Mouse (Mus musculus) heart, adult 8-10 months (tissue): ENCODE measurements at regions not wholly inside any gene's neighbourhood (a gene's known extent, or its start where the extent isn't known, plus 50 kb on each side); places are given as distances from the start of the nearest gene placed in this dataset.

Experiments used
- DNase-seq: peaks from one replicate; pipeline ENCODE4 v3.0.0; 2022; ENCODE audit warnings: low spot score

DNA sequence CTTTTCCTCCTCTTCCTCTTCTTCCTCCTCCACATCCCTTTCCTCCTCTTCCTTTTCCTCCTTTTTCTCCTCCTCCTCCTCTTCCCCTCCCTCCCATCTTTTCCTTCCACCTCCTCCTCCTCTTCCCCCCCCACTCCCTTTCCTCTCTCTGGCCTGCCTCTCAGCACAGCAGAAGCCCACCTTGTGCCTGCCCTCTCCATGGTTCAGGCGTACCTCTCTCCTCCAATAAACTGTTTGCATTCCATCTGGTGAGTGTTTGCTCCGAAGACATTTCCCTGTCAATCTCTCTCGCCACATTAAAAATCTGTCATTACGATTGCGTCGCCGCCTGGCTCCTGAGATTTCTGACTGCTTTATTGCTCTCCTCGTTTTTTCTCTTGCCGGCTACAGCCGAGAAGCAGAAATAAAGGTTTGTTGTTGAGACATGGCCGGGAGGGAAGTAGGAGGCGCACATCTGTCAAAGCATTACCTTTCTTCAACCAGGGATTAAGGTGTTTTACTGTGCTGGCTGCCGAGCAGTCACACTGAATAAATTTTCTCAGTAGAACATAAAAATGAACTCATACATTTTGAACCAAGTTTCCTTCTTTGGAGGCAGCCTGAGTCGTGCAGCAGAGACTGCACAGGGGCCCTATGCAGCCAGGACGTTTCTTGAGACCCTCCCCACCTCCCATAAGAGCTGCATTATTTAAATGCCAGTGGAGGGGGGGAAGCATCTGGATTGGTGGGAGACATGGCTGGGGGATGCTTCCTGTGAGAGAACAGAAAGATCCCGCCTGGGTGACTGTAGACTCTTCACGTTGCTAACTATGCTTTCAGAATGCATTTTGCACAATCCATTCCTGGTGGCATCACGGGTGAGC, 376.3 kb upstream of the 3110018I06Rik start:
- DNase-seq, result no peak

DNA sequence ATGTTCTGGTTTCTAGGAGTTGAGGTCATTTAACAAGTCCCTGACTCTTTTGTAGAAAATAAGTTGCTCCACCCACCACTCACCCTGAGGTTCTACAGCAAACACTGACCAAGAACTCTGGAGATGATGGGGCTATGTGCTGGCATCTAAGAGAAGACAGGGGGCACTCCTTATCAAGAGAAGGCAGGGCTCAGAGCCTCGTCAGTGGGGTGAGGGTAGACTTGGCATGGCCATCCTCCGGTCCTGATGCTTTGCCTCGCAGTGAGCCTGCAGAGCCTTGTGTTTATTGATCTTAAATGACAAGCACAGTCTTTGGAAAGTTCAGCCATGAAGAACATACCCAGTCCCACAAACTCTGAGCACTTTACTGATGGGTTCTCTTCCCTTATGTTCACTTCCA, 370.1 kb upstream of the 3110018I06Rik start:
- no peak for DNase-seq

DNA sequence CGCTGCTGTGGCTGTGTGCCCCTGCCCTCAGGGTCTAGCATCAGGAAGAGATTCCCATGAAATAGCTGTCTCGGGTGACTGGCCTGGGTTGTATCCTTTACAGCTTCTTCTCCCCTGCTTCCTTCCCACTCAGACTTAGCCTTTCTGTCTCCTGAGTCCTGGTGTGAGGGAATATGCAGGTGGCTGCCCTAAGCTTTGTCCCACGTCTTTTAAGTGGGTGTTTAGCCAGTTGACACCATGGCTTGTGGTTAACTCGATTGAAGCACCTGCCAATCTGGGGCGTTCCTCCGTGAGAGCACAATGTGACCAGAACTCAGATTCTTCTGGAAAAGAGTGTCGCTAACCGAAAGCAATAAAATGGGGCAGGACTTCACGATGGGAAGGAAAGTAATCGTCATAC, 369.4 kb upstream of the 3110018I06Rik start:
- no peak for DNase-seq

DNA sequence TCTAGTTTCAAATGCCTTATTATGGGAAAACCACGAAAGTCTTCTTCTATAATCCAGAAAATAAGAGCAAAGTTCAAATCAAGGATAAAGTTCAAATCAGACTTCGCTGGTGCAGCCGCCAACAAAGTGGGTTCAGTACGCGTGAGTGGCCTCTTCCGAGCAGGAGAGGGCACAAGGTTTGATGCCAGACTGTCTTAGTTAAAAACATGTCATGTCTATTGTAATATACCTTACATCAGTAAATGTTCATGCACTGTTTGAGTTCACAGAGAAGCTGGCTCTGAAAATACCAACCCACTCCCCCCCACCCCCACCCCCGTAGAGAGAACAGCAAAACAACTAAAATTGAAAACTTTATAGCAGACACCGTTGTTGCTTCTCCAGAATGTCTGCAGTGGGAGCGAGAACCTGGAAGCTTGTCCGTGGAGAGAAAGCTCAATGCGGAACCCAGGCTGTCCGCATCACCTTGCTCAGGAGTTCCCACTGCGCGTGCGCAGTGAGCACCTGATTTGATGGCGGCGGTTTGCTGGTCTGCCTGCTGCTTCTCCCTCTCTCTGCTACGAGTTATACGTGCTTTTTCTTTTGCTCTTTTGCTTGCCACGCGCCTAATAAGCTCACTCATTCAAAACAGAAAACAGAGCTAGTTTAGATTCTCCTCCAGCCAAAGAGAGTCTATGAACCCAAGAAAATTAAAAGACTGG, 367.8 kb upstream of the 3110018I06Rik start:
- DNase-seq, result no peak

DNA sequence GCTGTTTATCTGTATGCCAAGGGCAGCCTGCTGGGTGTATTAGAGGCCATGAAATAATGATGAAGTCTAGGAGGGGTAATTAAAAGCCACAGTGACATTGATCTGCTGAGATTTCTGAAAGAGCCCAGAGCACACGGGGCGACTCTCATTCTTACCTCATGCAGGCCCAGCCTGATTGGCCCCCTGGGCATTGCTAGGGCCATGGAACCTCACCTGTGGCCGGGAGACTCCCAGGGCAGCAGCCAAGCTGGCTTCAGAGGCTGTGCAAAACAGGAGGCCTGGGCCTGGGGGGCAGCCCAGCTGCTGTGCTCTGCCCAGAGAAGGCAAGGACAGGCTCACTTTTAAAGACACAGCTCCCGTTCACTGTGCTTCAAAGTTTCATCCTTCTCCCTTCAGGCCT, 366.4 kb upstream of the 3110018I06Rik start:
- DNase-seq, result no peak

DNA sequence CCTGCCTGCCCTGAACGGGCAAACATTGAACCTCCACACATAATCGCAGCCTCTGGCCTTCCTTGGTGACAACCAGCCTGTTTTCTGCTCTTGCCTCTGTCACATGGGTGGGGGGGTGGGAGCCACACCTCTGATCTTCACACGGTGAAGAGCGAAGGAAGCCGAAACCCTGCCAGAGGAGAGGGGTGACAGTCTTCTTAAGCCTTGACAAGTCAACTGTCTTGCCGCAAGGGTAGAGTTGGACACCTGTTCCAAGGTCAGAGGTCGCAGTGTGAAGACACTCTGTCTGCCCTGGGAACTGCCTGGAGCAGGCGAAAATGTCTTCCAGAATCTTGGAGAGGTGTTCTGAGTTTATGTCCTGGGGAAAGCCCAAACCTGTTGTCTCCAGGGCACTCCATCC, 364.8 kb upstream of the 3110018I06Rik start:
- DNase-seq, result no peak

DNA sequence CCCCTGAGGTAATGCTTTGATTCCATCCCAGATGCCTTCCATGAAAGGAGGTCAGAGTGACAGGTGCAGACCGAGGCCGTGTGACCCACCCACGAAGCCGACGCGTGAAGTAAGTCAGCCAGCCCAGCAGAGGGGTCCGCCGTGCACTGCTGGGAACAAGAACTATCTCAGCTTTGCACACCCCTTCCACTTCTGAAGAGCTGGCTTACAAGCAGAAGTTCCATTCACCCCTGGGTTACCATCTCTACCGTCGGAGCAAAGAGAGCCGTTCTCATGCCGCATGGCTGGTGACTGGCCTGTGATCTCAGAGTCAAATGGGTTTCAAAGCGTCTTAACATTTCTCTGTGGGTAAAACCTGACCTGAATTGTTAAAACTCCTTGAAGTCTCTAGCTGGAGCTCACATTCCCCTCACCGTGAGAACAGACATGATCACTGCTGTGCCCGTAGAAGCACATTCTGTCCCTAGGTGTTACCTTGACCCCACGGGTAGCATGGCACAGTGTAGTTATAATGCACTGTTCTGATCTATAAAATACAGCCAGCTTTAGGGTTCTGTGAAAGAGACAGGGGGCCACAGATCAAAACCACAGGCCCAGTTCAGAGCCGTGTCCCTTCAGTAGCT, 364.1 kb upstream of the 3110018I06Rik start:
- no peak for DNase-seq

DNA sequence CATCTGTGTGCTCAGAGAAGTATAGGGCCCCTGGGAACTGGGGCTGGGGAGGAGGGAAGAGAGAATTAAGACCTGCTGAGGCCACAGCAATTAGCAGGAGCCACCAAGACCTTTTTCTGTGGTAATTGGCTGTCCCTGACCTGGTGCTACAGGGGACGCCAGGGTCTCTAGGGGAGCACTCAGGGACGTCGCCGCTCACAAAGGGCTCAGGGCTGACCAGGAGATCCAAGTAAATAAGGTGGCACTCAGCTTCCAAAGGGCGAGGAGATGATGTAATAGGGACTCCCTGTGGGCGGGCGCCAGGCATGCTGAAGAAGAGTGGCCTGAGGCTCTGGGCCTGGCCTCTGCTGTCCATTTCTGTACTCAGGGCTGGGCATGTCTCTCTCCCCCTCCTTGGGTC, 363.2 kb upstream of the 3110018I06Rik start:
- DNase-seq, result no peak

DNA sequence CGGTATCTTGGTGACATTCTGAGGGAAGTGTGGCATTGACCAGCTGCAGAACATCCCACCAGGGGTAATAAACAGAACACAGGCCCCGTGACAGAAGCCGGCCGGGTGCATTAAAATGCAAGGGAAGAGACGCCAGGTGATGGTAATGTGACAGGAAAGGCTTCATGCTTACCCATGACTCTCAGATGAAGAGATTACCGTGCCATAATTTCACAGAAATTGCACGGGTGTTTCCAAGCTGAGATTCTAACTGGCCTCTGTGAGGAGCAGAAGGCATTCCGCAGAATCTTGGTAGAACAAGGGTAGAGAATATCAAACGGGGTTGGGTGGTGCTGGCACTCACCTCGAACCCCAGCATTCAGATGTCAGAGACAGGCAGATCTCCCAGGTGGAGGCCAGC, 362.4 kb upstream of the 3110018I06Rik start:
- no peak for DNase-seq

DNA sequence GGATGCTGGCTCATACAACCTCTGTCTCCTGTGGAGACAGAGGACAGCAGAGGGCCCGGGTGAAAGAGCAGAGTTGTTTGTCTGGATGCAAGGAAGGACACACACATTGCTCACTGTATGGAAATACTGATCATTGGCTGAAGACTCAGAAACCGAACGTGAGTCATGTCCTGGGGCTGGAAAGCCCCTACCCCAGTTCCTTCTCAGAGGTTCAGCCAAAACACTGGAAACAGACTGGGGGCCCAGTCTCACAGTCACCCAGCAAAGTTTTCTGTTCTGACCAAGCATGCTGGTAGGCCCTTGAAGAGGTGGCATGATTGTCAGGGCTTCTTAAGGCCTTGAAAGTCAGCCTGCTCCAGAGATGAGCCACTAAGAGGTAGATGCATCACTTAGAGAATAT, 360.8 kb upstream of the 3110018I06Rik start:
- no peak for DNase-seq

DNA sequence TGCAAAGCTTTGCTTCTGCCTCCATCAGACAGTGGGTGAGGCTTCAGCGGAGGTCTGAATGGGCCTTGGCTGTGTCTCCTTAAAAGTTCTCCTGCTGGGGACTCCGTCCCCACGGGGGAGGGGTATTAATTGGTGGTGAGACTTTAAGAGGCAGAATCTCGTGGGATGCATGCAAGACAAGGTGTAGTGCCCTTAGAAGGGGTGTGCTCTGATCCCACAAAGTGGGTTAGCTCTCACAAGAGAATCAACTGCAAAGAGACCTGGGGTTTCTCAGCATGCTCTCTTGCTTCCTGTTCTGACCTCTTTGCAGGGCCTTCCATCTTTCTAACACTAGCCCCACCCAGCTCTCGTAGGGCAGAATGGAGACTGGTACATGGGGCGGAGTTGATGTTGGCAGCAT, 359.2 kb upstream of the 3110018I06Rik start:
- no peak for DNase-seq

DNA sequence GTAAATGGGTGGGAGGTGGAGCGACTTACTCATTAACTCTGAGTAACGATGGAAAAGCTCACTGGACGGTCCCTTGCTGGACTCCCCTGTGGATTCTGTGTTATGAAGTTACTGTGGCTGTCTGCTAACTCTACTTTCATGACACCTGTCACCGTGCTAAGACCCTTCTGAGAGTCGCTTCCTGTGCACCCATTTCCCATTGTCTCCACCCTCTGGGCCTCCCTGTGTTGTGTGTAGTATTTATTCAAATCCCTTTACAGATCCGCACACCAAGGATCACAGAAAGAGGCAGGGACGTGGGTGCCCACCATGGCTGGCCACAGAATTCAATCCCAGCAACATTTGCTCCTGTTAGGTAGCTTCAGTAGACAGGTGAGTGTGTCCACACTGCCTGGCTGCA, 357.1 kb upstream of the 3110018I06Rik start:
- DNase-seq, result no peak

DNA sequence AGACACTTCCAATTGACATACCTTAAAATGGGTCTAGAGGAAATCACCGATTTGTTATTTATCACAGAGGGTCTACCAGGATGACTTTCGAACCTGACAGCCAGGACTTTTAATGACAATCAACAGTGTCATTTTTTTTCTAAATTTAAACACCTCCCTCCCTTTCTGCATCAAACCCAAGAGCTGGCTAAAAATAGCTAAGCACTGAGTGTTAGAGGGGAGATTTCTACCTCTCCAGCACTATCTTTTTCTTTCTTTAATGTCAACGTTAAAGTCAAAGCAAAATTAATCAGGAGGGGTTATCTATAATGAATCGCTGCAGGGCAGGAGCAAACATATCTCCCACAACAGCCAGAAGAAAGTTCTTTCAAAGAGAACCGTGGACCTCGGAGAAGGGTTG, 356.6 kb upstream of the 3110018I06Rik start:
- no peak for DNase-seq

DNA sequence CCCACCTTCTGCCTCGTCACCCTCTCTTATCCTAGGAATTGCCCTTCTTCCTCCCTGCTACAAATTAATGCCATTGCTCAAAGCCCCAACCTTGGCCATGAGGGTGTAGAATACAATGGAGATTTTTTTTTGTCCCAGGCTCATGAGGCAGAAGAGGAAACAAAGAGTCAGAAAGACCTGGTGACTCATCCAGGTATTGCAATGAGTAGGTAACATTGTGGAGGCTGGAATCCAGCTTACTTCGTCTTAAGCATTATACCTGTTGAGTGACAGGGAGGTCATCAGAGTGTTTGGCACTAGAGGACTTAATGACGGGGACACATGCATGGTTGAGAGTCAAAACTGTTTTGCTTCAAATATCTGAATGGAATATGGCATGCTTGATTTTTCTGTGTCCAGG, 355.9 kb upstream of the 3110018I06Rik start:
- DNase-seq, result no peak

DNA sequence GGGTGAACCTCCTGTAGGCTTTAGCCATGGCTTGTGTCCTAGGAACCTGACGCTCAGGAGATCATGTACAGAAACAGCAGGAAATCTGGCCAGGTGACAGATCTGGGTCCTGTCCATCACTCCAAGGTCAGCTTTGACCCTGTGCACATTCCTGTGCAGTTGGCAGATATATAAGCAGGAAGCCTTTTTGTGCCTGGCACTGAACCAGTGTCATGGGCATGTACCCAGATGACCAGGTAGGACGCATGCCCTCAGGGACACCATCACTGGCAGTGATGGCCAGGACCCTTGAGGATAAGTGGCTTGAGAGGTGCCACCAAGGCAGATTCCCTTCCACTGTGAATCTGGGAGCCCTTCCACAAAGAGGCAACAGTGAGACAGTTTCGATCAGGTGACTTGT, 354.1 kb upstream of the 3110018I06Rik start:
- peak; percentile 14 for DNase-seq

DNA sequence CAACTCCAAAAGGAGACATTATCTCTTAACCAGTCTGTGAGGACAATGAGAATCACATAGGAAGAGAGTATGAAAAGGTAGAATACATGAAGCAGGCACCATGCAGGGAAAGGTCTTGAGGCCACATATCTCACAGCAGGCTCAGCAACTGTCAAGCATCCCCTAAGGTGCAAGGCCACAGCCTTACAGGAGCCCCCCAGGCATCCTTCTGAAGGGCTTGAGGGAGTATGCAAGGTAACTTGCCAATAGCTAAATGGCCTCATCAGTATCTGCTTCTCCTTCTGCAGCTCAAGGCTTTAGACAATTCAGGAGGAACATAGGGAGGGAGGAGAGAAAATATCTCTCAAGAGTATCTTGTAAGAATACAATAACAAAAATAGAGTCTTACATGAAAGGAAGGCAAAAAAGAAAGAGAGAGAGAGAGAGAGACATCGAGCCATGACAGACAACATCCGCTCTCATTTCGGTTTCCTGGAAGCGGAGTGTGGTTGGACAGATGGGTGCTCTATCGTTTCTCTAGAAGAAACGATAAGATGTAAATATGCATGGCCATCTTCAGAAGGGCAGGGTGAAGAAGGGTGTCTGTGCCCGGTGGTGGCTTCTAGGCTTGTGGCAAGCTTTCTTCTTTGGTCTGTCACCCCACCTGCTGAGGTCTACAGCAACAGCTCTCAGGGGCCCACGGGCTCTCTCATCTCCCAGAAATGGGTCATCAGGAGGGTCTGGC, 349.6 kb upstream of the 3110018I06Rik start:
- no peak for DNase-seq

DNA sequence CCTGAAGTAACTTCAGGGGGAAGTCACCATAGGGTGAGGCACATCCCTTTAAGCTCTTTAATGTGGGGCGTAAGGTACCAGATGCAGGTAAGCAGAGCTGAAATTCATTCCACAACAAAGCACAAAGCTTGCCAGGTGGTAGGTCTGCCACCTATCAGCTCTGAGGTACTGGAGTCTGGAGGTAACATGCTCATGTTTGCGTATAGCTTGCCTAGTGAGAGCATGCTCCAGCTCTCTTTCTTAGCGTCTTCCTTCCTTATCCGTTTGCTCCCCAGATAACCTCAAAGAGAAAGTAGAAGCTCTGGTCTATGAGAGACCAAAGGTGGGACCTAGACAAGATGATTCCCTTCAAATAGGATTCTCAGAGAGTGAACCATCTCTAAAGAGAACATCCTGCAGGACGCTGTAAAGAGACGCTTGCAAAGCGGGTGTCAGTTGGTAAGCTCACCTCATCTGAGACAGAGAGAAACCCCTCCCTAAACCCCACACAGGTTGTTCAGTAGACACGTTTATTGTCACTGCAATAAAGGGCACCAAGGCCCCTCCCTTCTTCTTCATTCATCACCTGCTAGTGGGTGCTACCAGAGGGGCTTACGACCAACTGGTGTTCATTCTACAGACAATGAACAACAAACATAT, 347.4 kb upstream of the 3110018I06Rik start:
- no peak for DNase-seq

DNA sequence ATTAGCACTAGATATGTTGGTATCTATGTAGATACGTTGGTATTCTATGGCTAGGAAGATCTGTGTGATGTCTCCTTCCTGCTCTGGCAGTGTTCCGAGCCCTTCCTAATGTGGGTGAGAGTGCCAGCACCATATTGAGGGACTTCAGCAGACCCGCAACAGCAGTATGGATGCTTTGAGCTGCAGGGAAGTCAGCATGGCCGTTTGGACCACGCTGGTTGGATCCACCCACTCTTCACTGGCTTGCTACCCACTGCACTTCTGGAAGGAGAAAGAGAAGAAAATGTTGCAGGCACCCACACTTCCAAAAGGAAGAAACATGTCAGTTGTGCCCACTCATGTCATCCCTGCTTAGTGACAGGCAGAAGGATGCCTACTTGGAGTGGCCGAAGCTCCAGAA, 346.2 kb upstream of the 3110018I06Rik start:
- no peak for DNase-seq

DNA sequence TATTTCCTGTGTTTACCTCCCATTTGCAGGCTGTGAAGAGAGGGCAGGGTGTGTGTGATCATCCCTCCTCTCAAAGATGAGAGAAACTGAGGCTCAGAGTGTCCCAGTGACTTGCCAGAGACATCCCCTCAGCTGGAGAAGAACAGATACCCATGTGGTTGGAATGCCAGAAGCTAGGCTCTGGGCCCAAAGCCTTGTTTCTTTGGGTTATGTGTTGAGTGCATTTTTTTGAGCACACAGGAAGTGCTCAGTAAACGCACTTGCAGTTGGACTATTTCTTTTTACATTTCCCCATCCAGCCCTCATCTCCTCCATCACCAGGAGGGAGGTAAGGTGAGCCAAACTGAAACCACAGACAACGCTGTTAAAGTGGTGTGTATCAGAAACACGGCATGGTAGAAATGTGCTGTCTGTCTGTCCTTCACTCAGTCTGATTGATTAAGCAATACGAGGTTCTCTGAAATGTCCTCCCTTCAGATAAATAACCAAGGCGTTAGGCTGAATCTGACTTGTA, 341.8 kb upstream of the 3110018I06Rik start:
- no peak for DNase-seq

DNA sequence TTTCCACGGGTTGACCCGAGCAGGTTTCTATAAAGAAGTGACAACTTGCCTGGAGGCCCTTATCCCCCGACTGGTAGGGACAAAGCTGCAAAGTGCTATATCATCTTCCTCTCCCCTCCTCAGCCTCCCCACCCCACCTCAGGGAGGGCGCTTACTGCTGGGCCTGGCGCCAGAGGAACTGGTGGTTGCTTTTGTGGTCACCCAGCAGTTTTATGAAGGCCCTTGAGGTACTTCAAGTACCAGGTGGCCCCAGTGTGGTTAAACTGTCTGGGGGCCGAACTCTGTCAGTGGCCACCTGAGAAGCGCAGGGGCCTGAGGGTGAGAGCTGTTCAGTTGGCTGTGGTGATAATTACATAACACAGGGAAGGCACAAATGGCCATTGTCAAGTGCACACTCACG, 340.0 kb upstream of the 3110018I06Rik start:
- DNase-seq, result no peak

DNA sequence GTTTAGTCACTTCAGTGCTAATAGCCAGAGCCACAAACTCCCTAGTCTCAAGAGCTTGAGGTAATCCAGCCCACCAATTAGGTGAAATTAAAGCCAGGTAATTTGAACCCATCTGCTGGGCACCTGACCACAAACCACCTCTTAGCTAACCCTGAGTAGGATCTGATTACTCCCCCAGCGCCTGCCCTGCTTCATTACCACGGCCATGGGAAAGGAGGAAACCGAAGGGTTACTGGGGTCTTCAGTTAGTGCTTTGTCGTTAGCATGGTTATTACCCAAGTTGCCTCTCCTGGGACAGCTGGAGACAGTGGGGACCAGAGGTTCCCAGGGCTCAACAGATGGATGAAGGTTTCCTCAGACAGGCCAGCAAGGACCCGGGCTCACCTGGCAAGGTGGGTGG, 337.3 kb upstream of the 3110018I06Rik start:
- no peak for DNase-seq
